Mouse (Mus musculus) large intestine, adult 2 months (tissue): ENCODE data around the gene Dap3. TPM values are rescaled to one million over a fixed set of nuclear protein-coding genes. Genes with fewer than 3 reads are reported as not detected.
"Not testable (repeated sequence)": the region's sequence is repeated elsewhere in the genome, so short reads cannot be mapped to it uniquely, and the experiment has no call there.

Experiments used
- DNase-seq: peaks from one replicate; pipeline ENCODE4 v3.0.0-alpha.2; 2012; ENCODE audit warnings: low read depth, low spot score
- WGBS: fragments of 180-500 bp; shearing (Covaris S2); methylation state at CpG from one replicate; pipeline ENCODE4 v1.1.7; 2018; 5-methylcytosine and 5-hydroxymethylcytosine counted together
- polyA plus RNA-seq: library from polyadenylated mRNA; depleted of rRNA; stranded (reverse); fragments of >200 nt; gene quantifications from 2 replicates; pipeline ENCODE4 v1.2.3, GENCODE M21; 2012; rRNA removed

The Dap3 gene
- polyA plus RNA-seq, 1 experiment, result 44.8 TPM

DNA sequence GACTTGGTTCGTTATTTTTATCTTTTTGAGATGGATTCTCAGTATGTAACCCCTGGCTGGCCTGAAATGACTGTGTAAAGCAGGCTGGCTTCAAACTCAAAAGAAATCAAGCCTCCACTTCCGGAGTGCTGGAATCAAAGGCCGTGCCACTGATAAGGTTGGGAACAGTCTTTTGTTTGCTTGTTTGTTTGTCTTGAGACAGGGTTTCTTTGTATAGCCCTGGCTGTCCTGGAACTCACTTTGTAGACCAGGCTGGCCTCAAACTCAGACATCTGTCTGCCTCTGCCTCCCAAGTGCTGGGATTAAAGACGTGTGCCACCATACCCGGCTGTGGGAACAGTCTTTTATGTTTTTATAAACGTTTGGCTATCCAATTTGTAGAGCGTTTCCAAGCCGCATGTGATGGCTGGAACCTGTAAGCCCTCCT lies 36.6 kb downstream of the Dap3 start:
- DNase-seq, result no peak
- 16% methylated on average over 8 of the region's 8 CpGs for WGBS

DNA sequence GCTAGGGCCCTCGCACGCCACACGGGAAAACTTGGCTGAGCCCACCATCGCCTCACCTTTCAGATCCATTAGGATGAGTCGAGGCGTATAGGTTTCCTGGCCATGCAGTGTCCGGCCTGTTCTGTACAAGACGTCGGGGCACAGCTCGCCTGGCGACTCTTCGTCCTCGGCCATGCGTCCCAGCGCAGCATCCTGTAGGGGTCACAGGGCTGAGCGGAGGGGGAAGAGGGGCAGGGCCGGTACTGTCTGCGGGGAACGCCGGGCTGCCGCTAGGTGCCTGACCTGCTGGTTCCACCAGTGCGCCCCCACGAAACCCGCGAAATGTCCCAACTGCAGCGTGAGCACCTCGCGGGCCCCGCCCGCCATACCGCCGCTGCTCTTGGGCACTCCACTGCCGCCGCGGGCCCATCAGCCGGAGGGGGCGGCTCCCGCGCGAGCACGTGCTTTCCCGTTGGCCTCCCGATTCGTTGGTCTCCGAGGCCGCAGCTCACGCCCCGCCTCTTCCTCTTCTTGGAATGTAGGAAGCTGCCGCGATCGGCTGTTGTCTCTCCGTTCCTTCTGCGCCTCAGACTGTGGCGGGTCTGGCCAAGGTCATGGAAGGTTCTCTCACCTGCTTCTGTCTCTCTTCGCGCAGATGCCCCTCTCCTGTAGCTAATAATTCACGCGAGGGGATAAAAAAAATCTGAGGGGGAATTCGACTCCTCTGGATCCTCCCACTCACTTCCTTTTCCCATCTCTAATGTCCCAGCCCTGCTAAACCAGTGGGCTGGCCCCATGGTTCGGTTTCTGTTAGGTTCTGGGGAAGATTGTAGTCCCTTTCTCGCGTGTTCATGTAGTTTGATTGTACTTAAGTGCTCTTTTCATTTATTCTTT lies 37.2 kb downstream of the Dap3 start, which contains the start of gene Msto1:
Gene Msto1, minus strand, starts transcription at position 489 of the 873 bp plus-strand sequence.
- DNase-seq, result peak; percentile 71
- WGBS, result under 1% methylated on average over 62 of the region's 62 CpGs

DNA sequence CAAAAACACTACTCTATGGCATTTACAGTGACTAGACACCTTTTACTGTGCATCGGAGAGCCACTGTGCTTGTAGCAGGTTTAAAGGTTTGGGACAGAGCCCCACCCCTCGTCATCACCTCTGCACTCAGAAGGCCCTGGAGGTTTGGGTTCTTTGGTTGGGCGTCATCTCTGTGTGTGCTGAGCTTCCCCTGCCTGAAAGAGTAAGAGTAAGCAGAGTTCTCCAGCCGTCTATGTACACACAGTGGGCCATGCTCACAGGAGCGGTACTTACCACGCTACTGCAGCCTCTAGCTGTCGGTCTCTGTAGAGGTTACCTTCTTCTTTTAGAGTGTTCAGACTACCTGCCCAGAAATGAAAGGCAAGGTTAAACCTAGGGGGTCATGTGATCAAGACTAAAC lies 38.4 kb downstream of the Dap3 start:
- DNase-seq, result no peak
- WGBS, result 93% methylated on average over 7 of the region's 7 CpGs

DNA sequence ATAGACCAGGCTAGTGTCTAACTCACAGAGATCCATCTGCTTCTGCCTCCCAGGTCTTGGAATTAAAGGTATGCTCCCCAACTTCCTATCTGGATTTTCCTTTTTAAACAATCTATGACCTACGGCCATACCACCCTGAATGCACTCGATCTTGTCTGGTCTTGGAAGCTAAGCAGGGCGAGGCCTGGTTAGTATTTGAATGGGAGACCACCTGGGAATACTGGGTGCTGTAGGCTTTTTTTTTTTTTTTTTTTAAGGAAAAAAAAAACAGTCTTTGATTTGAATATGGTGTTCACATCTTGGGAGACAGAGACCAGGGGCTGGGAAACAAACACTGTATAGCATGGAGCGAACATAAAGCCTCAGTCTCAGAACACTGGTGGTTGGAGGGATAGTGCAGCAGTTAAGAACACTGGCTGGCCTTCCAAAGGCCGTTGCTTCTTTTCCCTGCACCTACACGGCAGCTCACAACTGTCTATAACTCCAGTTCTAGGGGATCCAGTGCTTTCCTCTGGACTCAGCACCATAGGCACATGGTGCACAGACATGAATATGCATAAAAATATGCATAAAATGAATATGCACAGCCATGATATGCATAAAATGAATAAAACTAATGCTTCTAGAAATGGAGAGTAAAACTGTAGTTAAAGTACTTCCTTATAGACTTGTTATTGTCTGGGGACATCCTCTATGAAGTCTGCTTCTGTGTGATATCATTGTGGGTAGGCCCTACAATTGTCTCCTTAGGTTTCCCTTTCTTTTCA lies 44.4 kb downstream of the Dap3 start:
- 84% methylated on average over 6 of the region's 6 CpGs for whole genome bisulfite sequencing
- no peak for DNase-seq

DNA sequence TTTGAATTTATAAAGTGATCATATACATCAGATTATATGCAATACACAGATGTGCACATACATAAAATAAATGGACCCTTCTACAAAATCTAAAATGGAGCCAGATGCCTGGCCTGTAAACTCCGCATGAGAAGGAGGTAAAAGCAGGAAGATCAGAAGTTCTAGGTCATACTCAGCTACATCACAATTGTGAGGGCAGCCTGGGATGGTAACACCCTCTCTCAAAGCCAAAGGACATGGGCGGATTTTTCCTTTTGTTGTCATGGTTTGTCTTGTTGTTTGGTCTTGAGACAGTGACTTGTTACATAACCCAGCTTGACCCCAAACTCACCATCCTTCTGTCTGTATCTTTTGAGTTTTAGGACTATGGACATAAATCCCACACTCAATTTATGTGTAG lies 45.2 kb downstream of the Dap3 start:
- DNase-seq, result no peak
- 87% methylated on average over 2 of the region's 2 CpGs for WGBS

DNA sequence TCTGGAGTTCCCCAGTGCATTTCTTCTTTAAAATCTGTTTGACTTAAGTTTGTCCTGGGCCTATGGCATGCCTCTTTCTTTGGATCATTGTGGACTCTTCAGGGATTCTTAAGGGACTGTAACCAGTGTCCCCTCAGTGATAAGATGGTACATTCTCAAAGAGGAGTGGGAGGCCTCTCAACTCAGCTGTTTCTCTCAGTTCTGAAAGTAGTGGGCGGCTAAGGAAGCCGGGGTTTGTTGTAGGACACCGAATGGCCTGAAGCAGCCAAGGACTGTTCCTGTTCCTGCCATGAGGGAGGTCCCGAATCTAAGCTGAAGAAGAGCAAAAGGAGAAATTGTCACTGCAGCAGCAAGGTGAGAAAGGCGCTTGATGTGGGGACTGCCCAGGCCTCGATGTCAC lies 45.8 kb downstream of the Dap3 start:
- 86% methylated on average over 6 of the region's 6 CpGs for WGBS

DNA sequence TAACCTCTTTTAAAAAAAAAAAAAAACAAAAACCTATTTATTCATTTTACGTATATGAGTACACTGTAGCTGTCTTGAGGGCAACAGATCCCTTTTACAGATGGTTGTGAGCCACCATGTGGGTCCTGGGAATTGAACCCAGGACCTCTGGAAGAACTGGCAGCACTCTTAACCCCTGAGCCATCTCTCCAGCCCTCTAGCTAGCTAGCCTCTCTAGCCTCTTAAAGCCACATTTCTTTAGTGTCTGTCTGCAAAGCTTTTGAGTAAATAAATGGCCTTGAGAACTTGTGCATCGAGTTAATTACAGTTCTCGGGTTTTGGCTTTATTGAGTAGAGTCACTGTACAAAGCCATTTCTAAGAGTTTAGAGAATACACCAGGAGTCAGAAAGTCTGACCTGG lies 46.2 kb downstream of the Dap3 start:
- no peak for DNase-seq
- 86% methylated on average over 3 of the region's 3 CpGs for WGBS

More for the DNA sequence above, 45.8 kb downstream of the Dap3 start:
- DNase-seq, result no peak

DNA sequence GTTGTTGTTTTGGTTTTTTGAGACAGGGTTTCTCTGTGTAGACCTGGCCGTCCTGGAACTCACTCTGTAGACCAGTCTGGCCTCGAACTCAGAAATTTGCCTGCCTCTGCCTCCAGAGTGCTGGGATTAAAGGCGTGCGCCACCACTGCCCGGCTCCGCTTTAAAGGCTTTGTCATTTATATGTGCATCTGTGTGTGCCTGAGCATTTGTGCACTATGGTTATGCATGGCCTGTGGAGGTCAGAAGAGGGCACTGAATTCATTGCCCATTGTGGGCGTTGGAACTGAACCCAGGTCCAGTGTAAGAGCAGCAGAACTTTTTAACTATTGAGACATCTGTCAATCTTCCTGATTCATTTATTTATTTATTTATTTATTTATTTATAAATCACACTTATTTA lies 58.0 kb downstream of the Dap3 start:
- 94% methylated on average over 7 of the region's 7 CpGs for WGBS
- DNase-seq, result not testable (repeated sequence)

DNA sequence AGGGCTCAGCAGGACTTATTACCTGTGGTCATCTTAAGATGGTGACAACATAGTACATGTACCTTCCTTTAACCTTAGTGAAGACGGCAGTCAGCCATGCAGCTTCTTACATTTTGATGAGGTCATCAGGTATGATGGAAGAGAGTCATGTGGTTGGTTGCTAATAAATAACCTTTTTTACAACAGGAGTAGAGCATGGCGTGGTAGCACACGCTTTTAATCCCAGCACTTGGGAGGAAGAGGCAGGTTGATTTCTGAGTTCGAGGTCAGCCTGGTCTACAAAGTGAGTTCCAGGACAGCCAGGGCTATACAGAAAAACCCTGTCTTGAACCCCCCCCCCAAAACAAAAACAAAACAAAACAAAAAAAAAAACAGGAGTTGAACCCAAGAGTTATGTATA lies 68.4 kb downstream of the Dap3 start:
- 92% methylated on average over 4 of the region's 4 CpGs for WGBS
- not testable (repeated sequence) for DNase-seq

Other genes with a start within 250 kb of the Dap3 start
- 30.6 and 38.7 TPM in 2 replicates for gene Rit1, start 234.3 kb downstream of the Dap3 start, polyA plus RNA-seq
- 4.7 and 4.9 TPM in 2 replicates for gene Syt11, start 176.0 kb downstream of the Dap3 start, polyA plus RNA-seq
- 9.4 and 12.2 TPM in 2 replicates for gene Gon4l, start 116.0 kb downstream of the Dap3 start, polyA plus RNA-seq
- 18.4 and 18.8 TPM in 2 replicates for gene Msto1, start 37.2 kb downstream of the Dap3 start, polyA plus RNA-seq
- 3.8 and 6.5 TPM in 2 replicates for gene Ash1l, start 559 bp downstream of the Dap3 start, polyA plus RNA-seq
- gene Rusc1, start 142.1 kb upstream of the Dap3 start, polyA plus RNA-seq, result 43.8 and 48.1 TPM in 2 replicates
- gene Gm43738, start 149.9 kb upstream of the Dap3 start, polyA plus RNA-seq, result not detected in 2 replicates
- 160 and 206 TPM in 2 replicates for gene Fdps, start 150.8 kb upstream of the Dap3 start, polyA plus RNA-seq
- gene Pklr, start 185.0 kb upstream of the Dap3 start, polyA plus RNA-seq, result 181 and 448 TPM in 2 replicates
- 0.48 and 0.52 TPM in 2 replicates for gene Hcn3, start 209.0 kb upstream of the Dap3 start, polyA plus RNA-seq
- 41.1 and 53.0 TPM in 2 replicates for gene Clk2, start 213.6 kb upstream of the Dap3 start, polyA plus RNA-seq
- 88.5 and 107 TPM in 2 replicates for gene Scamp3, start 226.3 kb upstream of the Dap3 start, polyA plus RNA-seq
- 23.0 and 30.1 TPM in 2 replicates for gene Fam189b, start 232.0 kb upstream of the Dap3 start, polyA plus RNA-seq